In the genomic region with DNA sequence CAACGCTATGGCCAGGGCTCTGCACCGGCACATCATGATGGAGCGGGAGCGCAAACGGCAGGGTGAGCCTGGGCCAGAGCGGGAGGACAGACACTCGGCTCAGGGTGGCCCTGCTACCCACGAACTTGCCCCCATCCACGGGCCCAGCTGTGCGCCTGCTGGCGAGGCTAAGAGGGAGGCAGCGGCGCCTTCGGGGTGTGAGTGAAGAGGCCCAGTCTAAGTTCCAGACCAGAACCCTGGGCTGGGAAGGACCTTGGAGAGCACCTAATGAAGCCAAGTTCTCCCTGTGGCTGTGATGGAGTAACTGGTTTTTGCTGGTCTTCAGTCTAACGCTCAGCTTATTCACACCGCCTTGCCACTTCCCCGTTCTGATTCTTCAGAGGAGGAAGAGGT, we compare ENCODE assay signal across 8 mouse cellular contexts. TPM values are rescaled to one million over a fixed set of nuclear protein-coding genes. Genes with fewer than 3 reads are reported as not detected.
A peak's percentile ranks its signal among the peaks of the same experiment; 100 is the strongest.
DNase-seq lines count a peak whose midpoint lies in the region; ATAC-seq and TF ChIP-seq lines count a peak whose summit lies in the region.

No protein-coding gene starts in this region.

- H3K9me3 ChIP-seq in heart, embryonic 13.5 days, result no peaks in the 10 kb centered on the region
- H3K9me3 ChIP-seq in ES-E14 (ENCODE audit: control insufficient read depth, insufficient read depth, low read depth, low read length), result no peaks in the 10 kb centered on the region
- H3K9me3 ChIP-seq in forebrain, embryonic 13.5 days (replicated peaks), result no peaks in the 10 kb centered on the region
- no peaks in the 10 kb centered on the region for H3K9me3 ChIP-seq in liver, embryonic 13.5 days (replicated peaks)

- H3K27me3 ChIP-seq in heart, embryonic 13.5 days (replicated peaks), result no peaks in the 10 kb centered on the region
- H3K27me3 ChIP-seq in forebrain, embryonic 13.5 days, result no peaks in the 10 kb centered on the region
- no peaks in the 10 kb centered on the region for H3K27me3 ChIP-seq in liver, embryonic 13.5 days

- H3K27ac ChIP-seq in heart, embryonic 13.5 days (replicated peaks), result peak overlapping the region; percentile 87
- H3K27ac ChIP-seq in ES-E14 (ENCODE audit: insufficient read depth, low read depth, low read length, poor library complexity, severe bottlenecking), result peak overlapping the region; percentile 81; the same call in 1 of the 2 replicates
- peak overlapping the region; percentile 83 for H3K27ac ChIP-seq in forebrain, embryonic 13.5 days
- peak overlapping the region; percentile 99 for H3K27ac ChIP-seq in liver, embryonic 13.5 days

- peaks cover 87% of the 10 kb centered on the region for H3K36me3 ChIP-seq in heart, embryonic 13.5 days
- peaks cover 68% of the 10 kb centered on the region for H3K36me3 ChIP-seq in ES-E14 (ENCODE audit: control insufficient read depth, insufficient read depth, low read length, poor library complexity, severe bottlenecking)
- H3K36me3 ChIP-seq in forebrain, embryonic 13.5 days (ENCODE audit: poor library complexity, severe bottlenecking), result peaks cover 87% of the 10 kb centered on the region
- H3K36me3 ChIP-seq in liver, embryonic 13.5 days, result peaks cover 90% of the 10 kb centered on the region

- no peak for DNase-seq in heart, postnatal 14 days
- DNase-seq in ES-E14 (ENCODE audit: low read depth, low spot score), result no peak
- no peak for DNase-seq in liver, embryonic 13.5 days
- peak; percentile 53 for DNase-seq in yolk sac, embryonic 10.5 days (ENCODE audit: low spot score)
- no peak for DNase-seq in urinary bladder, postnatal 14 days (ENCODE audit: low spot score)
- no peak for DNase-seq in layer of hippocampus, adult 11-12 months (ENCODE audit: low spot score)

- H3K4me3 ChIP-seq in heart, embryonic 13.5 days, result peak overlapping the region; percentile 79
- peak overlapping the region; percentile 80 to 87 for H3K4me3 ChIP-seq in ES-E14 (ENCODE audit: insufficient read depth in 1 of 2, low read depth in 1 of 2, low read length in 2 of 2, poor library complexity in 1 of 2, severe bottlenecking in 1 of 2)
- peak overlapping the region; percentile 90 for H3K4me3 ChIP-seq in forebrain, embryonic 13.5 days
- H3K4me3 ChIP-seq in liver, embryonic 13.5 days (replicated peaks), result peak overlapping the region; percentile 91

- H3K4me1 ChIP-seq in heart, embryonic 13.5 days, result peaks cover 59% of the 10 kb centered on the region
- H3K4me1 ChIP-seq in ES-E14 (ENCODE audit: control insufficient read depth in 2 of 2, insufficient read depth in 2 of 2, low read length in 2 of 2, poor library complexity in 1 of 2), result peaks cover 0 to 15% of the 10 kb centered on the region in 2 experiments; a peak in 1 of 4 replicates
- H3K4me1 ChIP-seq in forebrain, embryonic 13.5 days, result peaks cover 36% of the 10 kb centered on the region
- H3K4me1 ChIP-seq in liver, embryonic 13.5 days (replicated peaks), result peaks cover 60% of the 10 kb centered on the region

- WGBS in heart, embryonic 13.5 days, result 3% methylated on average over 17 of the region's 17 CpGs
- WGBS in forebrain, embryonic 13.5 days, result 4% methylated on average over 17 of the region's 17 CpGs
- WGBS in liver, embryonic 13.5 days (ENCODE audit: insufficient replicate concordance), result 1% methylated on average over 17 of the region's 17 CpGs

- H3K9ac ChIP-seq in heart, embryonic 13.5 days, result peak overlapping the region; percentile 89
- peak overlapping the region; percentile 82 for H3K9ac ChIP-seq in ES-E14 (ENCODE audit: insufficient read depth, low read depth, low read length, poor library complexity, severe bottlenecking)
- peak overlapping the region; percentile 91 for H3K9ac ChIP-seq in forebrain, embryonic 13.5 days
- peak overlapping the region; percentile 99 for H3K9ac ChIP-seq in liver, embryonic 13.5 days

- no peak; the same call in 1 of the 2 replicates for ATAC-seq in heart, embryonic 13.5 days (ENCODE audit: extremely low read depth, insufficient number of reproducible peaks, low FRiP score, low TSS enrichment)
- no peak for ATAC-seq in forebrain, embryonic 13.5 days
- no peak; the same call in 1 of the 2 replicates for ATAC-seq in liver, embryonic 13.5 days (ENCODE audit: low read depth)

- in situ Hi-C loops in ES-E14 (cut with MboI; ENCODE audit: low sequenced_read_pairs in 2 of 2, unreplicated experiment in 2 of 2), result no loop called here

- peak overlapping the region; percentile 91 for H3K4me2 ChIP-seq in heart, embryonic 13.5 days
- peak overlapping the region; percentile 100 for H3K4me2 ChIP-seq in forebrain, embryonic 13.5 days
- peak overlapping the region; percentile 98 for H3K4me2 ChIP-seq in liver, embryonic 13.5 days

- intact Hi-C loops in heart, postnatal 14 days (cut with DNase I), result loop anchor here (10.0 kb wide), 1 partner anchor 810 kb away; no protein-coding TSS in a partner anchor

TF ChIP-seq in ES-E14, 5 proteins besides CTCF, POLR2A, EP300 and RAD21:
- TF ChIP-seq HCFC1 (IDR thresholded peaks at IDR 0.05; ENCODE audit: borderline replicate concordance, insufficient read depth, low read length) (no peak), CHD2 (IDR thresholded peaks at IDR 0.05; ENCODE audit: low read depth, low read length) (0 out of 2 replicates have a peak, but pooled peaks have one; percentile 12)

RNA-seq across cellular contexts. Expression of a gene that starts 0.7 kb away (rescaled TPM):
- polyA plus RNA-seq in heart, embryonic 13.5 days (2015; fragmentation: Nextera tagmentation; extraction: Ambion mirVana), result 45.0 and 52.2 TPM in 2 replicates
- total RNA-seq in heart, postnatal 14 days (2021), result 10 to 100 TPM; 28.8 to 30.6 TPM
- 14.3 and 15.5 TPM in 2 replicates for total RNA-seq in ES-E14 (2012; rRNA removed)
- polyA plus RNA-seq in forebrain, embryonic 13.5 days (2015; fragmentation: Nextera tagmentation; extraction: Ambion mirVana), result 90.1 and 93.2 TPM in 2 replicates
- polyA plus RNA-seq in liver, embryonic 13.5 days (2015; fragmentation: Nextera tagmentation; extraction: Ambion mirVana), result 107 and 116 TPM in 2 replicates

RNA-seq across cellular contexts. Expression of a gene that starts 7.4 kb away (rescaled TPM):
- 1,157 and 1,215 TPM in 2 replicates for polyA plus RNA-seq in heart, embryonic 13.5 days (2015; fragmentation: Nextera tagmentation; extraction: Ambion mirVana)
- total RNA-seq in heart, postnatal 14 days (2021), result 100 to 1,000 TPM; 434 to 455 TPM
- 754 and 926 TPM in 2 replicates for total RNA-seq in ES-E14 (2012; rRNA removed)
- 1,467 and 1,510 TPM in 2 replicates for polyA plus RNA-seq in forebrain, embryonic 13.5 days (2015; fragmentation: Nextera tagmentation; extraction: Ambion mirVana)
- 1,847 and 1,941 TPM in 2 replicates for polyA plus RNA-seq in liver, embryonic 13.5 days (2015; fragmentation: Nextera tagmentation; extraction: Ambion mirVana)

RNA-seq across cellular contexts. Expression of a gene that starts 13.5 kb away (rescaled TPM):
- 7.8 and 8.1 TPM in 2 replicates for polyA plus RNA-seq in heart, embryonic 13.5 days (2015; fragmentation: Nextera tagmentation; extraction: Ambion mirVana)
- total RNA-seq in heart, postnatal 14 days (2021), result 10 to 100 TPM; 43.5 to 45.8 TPM
- 66.3 and 98.2 TPM in 2 replicates for total RNA-seq in ES-E14 (2012; rRNA removed)
- 15.5 and 20.2 TPM in 2 replicates for polyA plus RNA-seq in forebrain, embryonic 13.5 days (2015; fragmentation: Nextera tagmentation; extraction: Ambion mirVana)
- polyA plus RNA-seq in liver, embryonic 13.5 days (2015; fragmentation: Nextera tagmentation; extraction: Ambion mirVana), result 2.3 and 2.8 TPM in 2 replicates

RNA-seq across cellular contexts. Expression of a gene that starts 13.6 kb away (rescaled TPM):
- 4.0 and 4.1 TPM in 2 replicates for polyA plus RNA-seq in heart, embryonic 13.5 days (2015; fragmentation: Nextera tagmentation; extraction: Ambion mirVana)
- 1 to 10 TPM in 1 of 2 experiments, under 1 TPM in 1; 0.95 to 1.1 TPM for total RNA-seq in heart, postnatal 14 days (2021)
- 3.3 and 5.7 TPM in 2 replicates for total RNA-seq in ES-E14 (2012; rRNA removed)
- 19.1 and 20.3 TPM in 2 replicates for polyA plus RNA-seq in forebrain, embryonic 13.5 days (2015; fragmentation: Nextera tagmentation; extraction: Ambion mirVana)
- 0.89 and 1.0 TPM in 2 replicates for polyA plus RNA-seq in liver, embryonic 13.5 days (2015; fragmentation: Nextera tagmentation; extraction: Ambion mirVana)

RNA-seq across cellular contexts. Expression of a gene that starts 19.0 kb away (rescaled TPM):
- polyA plus RNA-seq in heart, embryonic 13.5 days (2015; fragmentation: Nextera tagmentation; extraction: Ambion mirVana), result 7.0 and 8.2 TPM in 2 replicates
- 1 to 10 TPM; 2.3 to 6.8 TPM for total RNA-seq in heart, postnatal 14 days (2021)
- total RNA-seq in ES-E14 (2012; rRNA removed), result 9.6 and 14.7 TPM in 2 replicates
- polyA plus RNA-seq in forebrain, embryonic 13.5 days (2015; fragmentation: Nextera tagmentation; extraction: Ambion mirVana), result 0.28 and 0.34 TPM in 2 replicates
- 4.4 and 4.9 TPM in 2 replicates for polyA plus RNA-seq in liver, embryonic 13.5 days (2015; fragmentation: Nextera tagmentation; extraction: Ambion mirVana)
